Mouse (Mus musculus): ENCODE data around the gene Tfeb.

Tfeb gene

DNA sequence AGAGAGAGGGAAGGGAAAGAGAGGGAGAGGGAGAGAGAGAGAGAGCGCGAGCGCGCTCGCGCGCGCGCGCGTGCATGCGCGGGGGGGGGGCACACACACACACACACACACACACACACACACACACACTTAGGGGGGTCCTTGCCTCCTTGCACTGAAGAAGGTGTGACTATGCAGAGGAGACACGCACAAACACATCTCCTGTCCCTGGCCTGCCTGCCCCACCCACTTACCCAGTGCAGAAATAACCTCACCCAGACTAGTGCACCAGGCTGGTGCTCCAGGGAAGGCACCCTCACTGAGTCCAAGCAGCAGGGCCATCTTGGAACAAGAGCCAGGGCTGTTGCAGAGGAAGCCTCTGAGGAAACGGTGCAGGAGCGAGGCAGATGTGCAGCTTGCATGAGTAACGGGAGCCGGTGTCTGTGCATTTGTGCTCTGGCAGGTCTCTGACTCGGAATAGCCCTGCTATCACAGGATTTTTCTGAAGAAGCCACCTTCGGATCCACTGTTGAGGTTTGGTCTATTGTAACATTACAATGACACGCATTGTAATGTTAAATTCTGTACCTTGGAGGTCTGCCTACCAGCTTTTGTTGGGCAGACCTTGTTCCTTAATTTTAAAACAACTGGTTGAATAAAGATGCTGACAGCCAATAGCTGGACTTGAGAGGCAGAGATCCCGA, 23.8 kb upstream of the Tfeb start:
- DNase-seq (ENCODE audit: low read depth): no peak

DNA sequence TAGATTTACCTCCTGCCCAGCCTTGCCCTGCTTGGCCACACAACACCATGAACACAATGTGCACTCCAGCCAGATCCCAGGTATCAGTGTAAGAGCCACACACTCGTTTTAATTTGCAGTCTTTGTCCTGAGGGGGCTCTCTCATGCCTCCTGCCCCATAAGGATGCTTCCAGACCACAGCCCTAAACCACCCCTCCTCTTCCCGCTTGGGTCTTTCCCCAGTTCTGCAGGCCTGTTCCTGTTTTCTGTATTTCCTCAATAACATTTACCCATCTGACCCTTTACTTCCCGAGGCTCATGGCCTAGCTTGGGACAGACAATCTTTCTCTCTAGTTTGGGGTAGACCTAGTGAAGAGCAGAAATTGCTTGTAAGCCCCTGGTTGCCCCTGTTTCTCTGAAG, 21.8 kb upstream of the Tfeb start:
- no peak for DNase-seq (ENCODE audit: low read depth)

DNA sequence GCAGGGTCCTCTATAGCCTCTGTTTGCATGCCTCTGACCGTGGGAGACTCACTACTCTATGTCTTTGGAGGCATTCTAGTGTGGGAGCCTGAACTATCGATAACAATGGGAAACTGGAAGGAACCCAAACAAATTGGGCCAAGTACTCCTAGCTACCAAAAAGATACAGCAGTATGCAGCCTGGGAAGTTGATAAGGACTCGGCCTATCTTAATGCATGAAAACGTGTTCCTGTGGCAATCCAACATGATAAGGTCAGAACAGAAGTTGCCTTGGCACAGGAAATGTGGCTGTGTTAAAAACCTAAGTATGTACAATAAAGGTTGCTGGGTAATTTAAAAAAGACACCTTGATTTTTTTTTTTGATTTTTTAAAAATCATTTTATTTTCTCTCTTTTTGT, 15.6 kb upstream of the Tfeb start:
- DNase-seq (ENCODE audit: low read depth): no peak

DNA sequence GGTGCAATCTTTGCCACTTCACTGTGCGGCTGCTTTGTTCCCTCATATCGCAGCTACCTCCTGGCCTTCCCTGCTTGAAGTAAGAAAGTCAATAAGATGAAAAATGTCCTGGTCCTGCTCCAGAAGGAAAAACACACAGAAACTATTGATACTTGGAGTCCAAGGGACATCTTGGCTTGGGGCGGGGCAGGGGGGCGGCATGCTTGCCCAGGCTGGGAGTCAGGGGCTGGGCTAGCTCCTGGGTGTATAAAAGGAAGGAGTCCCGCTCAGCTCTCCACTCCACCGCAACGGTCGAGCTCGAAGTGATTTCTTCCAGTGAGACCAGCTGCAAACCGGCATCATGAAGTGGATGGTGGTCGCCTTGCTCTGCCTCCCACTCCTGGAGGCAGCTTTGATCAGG, 10.3 kb upstream of the Tfeb start, which contains the start of gene Pgc:
Gene Pgc, plus strand, starts transcription at position 277 of the 400 bp plus-strand sequence.
- DNase-seq (ENCODE audit: low read depth): no peak

DNA sequence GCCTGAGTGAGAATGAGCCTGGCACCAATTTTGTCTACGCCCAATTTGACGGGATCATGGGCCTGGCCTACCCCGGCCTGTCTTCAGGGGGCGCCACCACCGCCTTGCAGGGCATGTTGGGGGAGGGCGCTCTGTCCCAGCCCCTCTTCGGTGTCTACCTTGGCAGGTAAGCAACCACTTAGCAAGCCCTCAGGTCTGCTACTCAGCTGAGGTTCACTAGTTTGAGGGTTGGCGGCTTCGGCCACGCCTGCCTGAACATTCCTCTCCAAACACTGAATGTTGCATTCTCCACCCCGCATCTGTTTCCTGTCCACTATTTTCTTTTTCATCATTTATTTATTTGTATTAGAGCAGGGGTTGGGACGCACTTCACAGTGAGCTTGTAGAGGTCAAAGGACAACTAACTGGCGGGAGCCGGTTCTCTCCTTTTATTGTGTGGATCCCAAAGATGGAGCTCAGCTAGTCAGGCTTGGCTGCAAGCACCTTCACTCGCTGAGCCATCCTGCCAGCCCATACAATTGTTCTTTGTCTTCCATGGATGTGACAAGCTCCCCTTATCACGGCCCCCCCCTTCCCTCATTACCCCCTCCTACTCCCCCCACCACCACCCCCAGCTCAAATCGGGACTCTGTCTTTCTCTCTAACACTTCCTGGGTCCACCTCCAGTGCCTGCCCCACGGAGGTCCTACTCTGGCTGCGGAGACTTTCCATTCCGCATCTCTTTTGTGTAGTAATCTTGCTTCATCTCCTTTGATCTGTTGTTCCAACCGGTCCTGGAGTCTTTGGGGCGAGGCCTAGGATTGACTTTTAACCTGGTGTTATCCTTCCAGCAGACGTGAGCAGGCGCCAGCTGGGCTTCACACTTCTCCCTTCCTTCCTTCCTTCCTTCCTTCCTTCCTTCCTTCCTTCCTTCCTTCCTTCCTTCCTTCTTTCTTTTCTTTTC, 5.9 kb upstream of the Tfeb start:
- no peak for DNase-seq (ENCODE audit: low read depth)

DNA sequence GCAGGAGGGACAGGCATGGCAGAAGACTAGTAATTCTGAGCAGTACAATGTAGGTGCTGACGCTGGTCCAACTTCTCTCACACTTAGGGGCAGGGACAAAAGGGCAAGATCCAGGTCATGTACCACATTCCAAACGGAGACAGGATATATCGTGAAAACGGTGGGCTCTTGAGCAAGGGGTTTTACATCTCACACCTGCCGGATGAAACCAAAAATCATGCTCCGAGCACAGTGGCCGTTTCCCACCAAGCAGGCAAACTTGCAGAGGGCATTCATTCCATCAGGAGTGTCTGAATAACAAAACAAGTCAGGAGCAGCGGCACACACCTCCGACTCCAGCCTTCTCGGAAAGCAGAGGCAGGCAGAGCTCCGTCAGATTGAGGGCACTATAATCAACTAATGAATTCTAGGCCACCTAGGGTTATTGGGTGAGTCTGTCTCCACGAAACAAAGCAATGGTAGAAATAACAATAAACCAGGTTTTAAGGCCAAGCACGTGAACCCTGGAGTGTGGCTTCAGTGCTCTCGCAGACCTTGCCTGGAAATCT, 1.2 kb upstream of the Tfeb start:
- no peak for DNase-seq (ENCODE audit: low read depth)

DNA sequence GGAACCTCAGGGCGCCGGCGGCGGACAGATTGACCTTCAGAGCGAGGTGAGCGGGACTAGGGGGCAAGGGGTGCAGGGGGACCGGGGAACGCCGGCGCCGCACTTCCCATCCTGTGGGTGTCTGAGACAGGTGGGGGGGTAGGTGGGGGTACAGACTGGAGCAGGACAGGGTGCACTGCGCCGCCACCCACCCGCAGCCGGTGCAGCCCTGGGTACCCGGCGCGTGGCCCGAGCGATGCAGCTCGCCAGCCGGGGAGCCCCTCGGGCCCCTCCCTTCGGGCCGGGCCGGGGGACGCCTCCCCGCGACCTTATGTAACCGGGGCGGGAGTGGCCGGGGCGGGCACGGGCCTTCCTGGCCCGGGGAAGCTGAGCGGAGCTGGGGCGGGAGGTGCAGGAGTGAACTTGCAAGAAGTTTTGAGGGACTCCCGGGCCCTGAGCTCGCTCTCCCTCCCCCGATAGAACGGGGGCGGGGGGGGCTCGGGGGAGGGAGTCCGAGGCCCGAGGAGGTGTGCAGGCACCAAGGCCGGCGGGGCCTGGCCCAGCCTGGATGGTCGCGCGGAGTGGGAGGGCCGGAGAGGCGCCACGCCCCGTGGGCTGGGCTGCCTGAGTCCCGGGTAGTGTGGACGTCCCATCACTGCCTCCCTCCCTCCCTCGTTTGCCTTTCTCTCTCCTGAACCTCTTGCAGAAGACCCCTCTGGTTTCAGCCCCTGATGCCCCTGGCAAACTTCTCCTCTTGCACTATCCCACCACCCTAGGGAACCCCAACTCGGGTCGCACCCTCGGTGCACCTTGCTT, 638 bp downstream of the Tfeb start:
- DNase-seq (ENCODE audit: low read depth): peak; percentile 69

DNA sequence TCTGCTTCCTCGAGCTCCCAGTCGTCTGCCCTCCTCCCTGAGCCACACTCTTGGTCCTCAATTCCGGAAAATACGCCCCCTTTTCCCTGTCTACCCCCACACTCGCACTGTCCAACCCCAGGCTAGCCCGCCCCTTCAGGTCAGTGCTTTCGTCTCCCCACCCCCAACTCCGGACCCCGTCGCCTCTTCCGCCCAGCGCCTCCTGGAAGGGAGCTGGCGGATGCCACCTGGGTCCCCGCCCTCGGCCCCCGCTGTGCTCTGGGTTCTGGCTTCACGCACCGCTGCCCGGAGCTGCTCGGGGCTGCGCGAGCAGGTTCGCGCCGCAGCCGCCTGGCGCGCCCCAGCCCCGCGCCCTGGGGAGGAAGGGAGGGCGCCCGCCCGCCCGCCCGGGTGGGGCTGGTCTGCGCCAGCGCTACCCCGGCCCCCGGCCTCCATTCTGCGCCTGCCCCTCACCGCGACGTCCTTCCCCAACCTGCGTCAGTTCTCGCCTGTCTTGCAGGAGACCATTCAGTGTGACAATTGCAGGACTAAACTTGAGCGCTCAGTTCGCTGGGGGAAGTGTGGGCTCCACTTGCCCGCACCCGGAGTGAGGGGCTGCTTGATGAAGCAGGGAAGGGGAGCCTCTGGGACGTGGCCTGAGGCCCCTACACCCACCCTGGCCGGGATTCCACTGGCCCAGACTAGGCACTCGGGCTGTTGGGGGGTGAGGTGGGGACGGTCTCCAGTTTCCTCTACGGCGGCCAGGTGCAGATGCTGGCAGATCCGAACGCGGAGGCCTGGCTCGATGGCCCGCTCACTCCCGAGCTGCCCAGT, 1.4 kb downstream of the Tfeb start:
- DNase-seq (ENCODE audit: low read depth): peak; percentile 59

DNA sequence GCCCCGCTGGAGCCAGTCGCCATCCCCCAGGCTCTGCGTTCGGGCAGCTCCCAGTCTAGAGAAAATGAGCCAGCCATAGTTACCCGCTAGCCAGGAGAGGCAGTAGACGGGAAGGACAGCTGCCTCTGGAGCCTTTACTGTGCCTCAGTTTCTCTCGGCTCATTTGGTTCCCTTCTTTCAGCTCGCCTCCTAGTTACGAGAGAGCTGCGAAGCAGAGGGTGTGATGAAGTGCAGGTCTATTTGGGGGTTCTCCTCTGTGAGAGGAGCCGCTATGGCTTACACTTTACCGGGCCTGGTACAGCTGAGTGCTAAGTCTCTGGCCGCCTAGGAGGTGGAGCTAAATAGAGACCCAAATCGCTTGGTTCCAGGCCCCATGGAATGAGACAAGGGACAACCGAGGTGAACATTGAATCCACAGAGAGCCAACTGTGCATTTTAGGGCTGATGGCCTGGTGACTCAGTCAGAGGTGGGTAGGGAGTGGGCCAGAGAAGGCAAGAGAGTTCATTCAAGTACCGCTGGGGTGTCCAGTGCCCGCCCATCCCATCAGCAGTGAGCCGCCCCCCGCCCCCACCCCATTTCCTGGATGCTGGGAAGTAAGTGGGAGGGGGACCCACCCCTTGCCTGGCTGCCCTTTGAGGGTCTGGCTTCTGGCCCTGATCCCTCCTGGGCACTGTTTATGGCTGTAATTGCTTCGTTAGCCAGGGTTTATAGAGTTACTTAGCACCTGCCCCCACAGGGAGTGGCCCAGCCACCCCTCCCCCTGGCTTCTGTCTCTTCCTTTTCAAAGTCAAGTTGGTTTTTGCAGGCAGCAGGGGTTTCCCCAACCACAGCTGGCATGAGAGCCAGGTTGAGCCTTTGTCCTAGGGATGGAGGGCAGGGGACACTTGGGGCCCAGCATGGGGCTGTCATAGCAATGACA, 2.3 kb downstream of the Tfeb start:
- DNase-seq (ENCODE audit: low read depth): peak; percentile 76

DNA sequence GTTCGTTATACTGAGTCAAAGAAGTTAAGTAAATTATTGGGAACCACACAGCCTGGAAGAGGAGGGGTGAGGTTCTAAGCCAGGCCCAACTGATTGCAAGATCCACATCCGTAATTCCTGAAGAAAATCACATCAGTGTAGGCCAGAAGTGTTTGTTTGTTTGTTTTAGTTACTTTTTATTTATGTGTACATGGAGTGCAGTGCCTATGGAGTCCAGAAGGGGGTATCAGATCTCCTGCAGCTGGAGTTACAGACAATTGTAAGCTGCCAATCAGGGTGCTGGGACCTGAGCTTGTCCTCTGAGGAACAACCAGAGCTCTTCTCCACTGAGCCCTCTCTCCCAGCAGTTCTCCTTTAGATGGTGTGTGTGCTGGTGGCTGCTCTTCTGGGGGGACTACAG, 3.4 kb downstream of the Tfeb start:
- peak; percentile 46 for DNase-seq (ENCODE audit: low read depth)

DNA sequence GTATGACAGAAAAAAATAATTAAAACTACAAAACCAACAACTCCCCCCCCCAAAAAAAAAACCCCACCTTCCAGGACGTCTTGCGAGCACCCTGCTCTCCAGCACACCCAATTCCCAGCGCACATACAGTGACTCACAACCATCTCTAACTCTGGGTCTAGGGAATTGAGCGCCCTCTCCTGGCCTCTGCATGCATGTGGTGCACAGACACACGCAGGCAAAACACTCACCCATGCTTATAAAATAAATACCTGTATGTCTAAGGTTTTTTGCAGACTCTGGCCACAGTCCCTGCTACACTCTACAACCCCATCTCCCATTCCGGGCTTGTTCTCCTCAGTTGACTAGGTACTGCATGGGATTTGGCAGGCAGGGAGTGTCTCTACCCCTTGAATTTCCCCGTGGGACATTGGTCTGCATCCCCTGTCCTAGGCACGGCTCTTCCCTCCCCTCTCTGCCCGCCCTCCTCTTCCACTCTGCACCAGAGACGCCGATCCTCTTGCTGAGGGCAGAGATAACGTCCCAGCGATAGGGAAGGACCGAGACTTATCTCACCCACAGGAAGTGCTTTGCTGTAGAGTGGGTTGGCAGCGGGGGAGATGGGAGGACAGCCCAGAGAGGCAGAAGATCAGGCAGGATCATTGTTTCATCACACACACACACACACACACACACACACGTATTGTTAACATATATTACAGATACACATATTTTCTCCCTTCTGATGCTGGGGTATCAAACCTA, 6.3 kb downstream of the Tfeb start:
- DNase-seq (ENCODE audit: low read depth): peak; percentile 62

DNA sequence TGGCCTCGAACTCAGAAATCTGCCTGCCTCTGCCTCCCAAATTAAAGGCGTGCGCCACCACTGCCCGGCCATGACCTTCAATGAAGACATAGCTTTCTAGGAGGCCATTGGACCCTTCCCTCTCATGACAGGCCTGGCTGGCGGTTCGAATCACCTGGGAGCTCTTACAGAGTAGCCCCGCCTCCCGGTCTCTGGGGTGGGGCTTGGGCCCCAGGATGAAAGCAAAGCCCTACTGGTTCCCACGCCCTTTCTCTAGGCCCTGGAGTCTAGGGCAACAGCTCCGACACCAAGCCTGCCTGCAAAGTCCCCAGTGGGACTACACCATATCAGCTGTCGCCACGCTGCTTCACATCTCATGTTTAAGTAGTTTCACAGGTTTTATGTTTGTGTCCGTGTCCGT, 7.3 kb downstream of the Tfeb start:
- DNase-seq (ENCODE audit: low read depth): no peak

DNA sequence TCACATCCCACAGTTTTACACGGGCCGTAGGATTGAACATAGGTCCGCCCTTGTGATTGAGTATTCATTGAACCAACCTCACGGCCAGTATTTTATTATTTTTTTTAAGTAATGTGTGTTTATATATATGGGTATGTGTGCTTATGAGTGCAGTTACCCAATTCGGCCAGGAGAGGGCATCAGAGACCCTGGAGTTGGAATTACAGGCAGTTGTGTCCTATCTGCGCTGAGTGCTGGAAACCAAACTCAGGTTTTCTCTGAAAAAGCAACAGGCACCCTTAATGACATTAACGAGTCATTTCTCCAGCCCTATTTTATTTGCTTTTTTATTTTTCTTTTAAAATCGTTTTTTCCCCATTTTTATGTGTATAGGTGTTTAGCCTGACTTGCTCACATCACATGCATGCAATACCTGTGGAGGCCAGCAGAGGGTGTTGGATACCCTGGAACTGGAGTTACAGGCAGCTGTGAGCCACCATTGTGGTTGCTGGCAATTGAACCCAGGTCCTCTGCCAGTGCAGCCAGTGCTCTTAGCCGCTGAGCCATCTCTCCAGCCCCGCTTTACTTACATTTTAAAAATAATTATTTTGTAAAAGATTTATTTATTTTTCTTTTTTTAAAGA, 8.0 kb downstream of the Tfeb start:
- DNase-seq (ENCODE audit: low read depth): peak; percentile 57

DNA sequence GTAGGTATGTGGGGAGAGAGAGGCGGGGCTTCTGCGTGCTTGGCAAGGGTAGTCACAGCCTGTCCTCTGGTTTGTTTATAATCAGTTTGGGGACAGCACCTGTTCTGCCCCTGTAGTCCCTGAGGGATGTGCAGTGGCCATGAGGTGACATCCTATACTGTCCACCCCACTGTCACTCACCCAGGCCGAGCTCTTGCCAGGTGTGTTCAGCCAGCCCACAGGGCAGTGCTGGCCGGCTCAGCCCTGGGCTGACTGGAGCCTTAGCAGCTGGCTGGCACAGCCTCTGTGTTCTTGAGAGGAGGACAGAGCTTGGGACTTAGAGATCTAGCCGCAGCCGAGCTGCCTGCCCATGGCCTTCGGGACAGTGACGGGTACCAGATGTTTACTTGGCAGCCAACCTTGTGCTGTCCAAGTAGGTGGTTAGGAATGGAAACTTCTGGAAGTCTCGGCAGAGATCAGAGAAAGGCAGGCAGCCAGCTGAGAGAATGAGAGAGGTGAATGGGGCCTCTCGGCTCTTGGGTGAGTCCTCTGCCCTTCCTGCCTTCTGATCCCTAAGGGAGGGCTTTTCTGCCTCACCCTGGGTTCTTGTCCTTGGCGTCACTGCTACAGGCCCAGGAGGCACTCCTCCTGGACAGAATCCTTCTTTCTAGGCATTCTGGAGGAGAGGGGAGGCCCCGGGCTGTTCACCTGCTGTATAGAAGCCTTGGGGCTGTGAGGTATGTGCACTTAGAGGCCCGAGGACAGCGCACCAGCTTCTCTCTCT, 12.1 kb downstream of the Tfeb start:
- no peak for DNase-seq (ENCODE audit: low read depth)

DNA sequence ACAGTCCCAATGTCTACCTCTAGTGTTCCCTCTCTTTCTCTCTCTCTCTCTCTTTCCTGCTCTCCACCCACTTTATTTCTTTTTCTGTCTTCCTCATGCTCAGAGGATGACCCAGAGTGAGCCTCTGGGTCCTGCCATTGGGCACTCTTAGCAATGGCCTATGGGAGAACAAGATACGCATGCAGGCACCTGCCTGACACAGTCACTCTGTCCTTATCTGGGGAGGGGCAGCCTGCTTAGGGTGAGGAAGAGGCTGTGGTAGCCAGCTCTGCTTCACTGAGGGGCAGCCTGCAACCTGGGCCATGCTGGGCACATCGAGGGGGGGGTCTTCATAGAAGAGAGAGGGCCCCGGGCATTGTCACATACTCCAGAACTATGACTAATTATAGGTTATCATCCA, 12.8 kb downstream of the Tfeb start:
- no peak for DNase-seq (ENCODE audit: low read depth)

DNA sequence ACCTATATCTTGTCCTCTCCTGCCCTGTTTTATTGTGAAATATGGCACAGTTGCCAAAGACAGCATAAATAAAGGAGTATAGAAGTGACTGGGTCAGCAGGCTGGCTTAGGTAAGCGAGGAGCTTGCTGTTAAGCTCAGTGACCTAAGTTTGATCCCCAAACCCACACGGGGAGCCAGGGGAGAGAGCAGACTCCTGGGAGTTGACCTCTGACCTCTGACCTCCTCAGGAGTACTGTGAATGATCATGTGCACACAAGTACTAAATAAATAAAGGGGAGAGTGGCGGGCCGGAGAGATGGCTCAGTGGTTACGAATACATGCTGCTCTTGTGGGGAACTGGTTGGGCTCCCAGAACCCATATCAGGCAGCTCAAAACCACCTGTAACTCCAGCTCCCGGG, 13.3 kb downstream of the Tfeb start:
- DNase-seq (ENCODE audit: low read depth): no peak

DNA sequence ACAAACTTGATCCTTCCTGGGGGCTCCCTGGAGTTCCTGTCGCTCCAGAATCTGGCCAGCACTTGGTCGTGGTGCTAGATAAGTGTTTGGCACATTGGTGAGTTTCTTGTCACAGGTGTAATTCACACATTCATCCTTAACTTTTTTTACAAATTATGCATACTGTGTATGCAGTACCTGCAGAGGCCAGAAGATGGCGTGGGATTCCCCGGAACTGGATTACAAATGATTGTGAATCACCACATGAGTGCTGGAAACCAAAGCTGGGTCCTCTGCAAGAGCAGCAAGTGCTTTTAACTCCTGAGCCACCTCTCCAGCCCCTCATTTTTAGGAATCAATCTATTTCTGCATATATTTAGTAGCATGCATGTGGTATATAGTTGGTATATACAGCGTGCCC, 15.0 kb downstream of the Tfeb start:
- no peak for DNase-seq (ENCODE audit: low read depth)

DNA sequence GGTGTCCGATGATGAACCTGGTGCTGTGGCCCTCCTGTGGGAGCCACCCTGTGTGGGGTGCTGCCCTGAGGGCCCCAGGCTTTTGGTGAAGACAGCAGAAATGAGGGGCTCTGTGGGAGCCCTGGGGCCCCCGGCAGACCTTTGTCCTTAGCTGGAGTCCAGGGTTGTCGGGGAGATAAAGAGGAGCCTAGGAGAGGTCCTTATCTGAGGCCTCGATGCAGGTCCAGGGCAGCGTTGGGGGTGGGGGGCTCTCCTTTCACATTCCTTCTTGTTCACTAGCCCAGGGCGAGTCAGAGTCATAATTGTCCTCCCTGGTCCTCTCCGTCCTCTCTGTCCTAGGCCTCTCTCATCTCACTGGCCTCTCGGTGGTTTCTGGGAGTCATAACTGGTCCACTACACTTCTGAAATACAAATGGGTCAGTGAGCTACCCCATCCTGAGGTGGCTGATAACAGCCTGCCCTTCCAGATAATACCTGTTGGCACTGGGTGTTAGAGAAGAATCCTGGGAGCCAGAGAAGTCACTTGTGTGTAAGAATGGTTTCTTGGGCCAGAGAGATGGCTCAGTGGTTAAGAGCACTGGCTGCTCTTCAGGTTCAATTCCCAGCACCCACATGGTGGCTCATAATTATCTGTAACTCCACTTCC, 16.4 kb downstream of the Tfeb start:
- DNase-seq (ENCODE audit: low read depth): no peak

All from naive thymus-derived CD4-positive, alpha-beta T cell, adult 2 months (primary cell).